Mouse (Mus musculus) liver, postnatal 0 days (tissue): ENCODE data around the gene Aldh3b1.

Experiments
- CTCF ChIP-seq: sonication (generic); IDR thresholded peaks from 2 replicates; pipeline ENCODE4 v1.5.1; 2016; ENCODE audit warnings: antibody characterized with exemption, low read depth
- EP300 ChIP-seq: IDR thresholded peaks from 2 replicates; pipeline ENCODE4 v1.6.1; 2016; ENCODE audit warnings: antibody characterized with exemption, low read depth, mild to moderate bottlenecking

GRCm38 (mm10) chr19:3950331-3950730, 20.7 kb upstream of the Aldh3b1 start:
- TF ChIP-seq CTCF (no peak), EP300 (no peak)
